Mouse (Mus musculus): Measurements from ENCODE around the gene Slc12a3.

GRCm38 (mm10) chr8:94376176-94376575, 47.2 kb downstream of the Slc12a3 start:
- TF ChIP-seq POLR2A (IDR thresholded peaks at IDR 0.05; ENCODE audit: low read depth, low read length) (no peak), CTCF (IDR thresholded peaks at IDR 0.05; ENCODE audit: extremely low read depth, insufficient read length, insufficient replicate concordance, low read depth, low read length) (no peak)
